Mouse (Mus musculus) heart, postnatal 14 days (tissue): ENCODE data around the gene Vmn1r206. TPM values are rescaled to one million over a fixed set of nuclear protein-coding genes. Genes with fewer than 3 reads are reported as not detected.
"Not testable (repeated sequence)": the region's sequence is repeated elsewhere in the genome, so short reads cannot be mapped to it uniquely, and the experiment has no call there.

ENCODE experiments used
- DNase-seq, 2 experiments: peaks; one replicate each; pipeline ENCODE4 v3.0.0; 2021 to 2022
- intact Hi-C: fragments of 180-260 bp; cut with DNase I; formaldehyde crosslinking; loops from one replicate; pipeline ENCODE4 v1.15.1; 2025
- long read RNA-seq, 2 experiments: library from polyadenylated mRNA; stranded (forward); transcript quantifications; one replicate each; pipeline ENCODE4 v2.0.0; 2021
- total RNA-seq, 2 experiments: library from RNA; stranded (reverse); gene quantifications; 2 replicates each; pipeline ENCODE4 v1.2.3; 2021

Gene Vmn1r206
- total RNA-seq = not detected
- long read RNA-seq, experiment 1 = 0 reads
- long read RNA-seq, experiment 2 = 0 reads

GRCm38 (mm10) chr13:22624151-22624550 is at the start of gene Vmn1r206:
Gene Vmn1r206 (minus strand): TSS chr13:22624251.
- intact Hi-C loops, DNase-seq: not testable (repeated sequence)

GRCm38 (mm10) chr13:22592900-22593299 is 31.2 kb downstream of the Vmn1r206 start, which contains the start of gene Vmn1r205:
Gene Vmn1r205 (minus strand): TSS chr13:22593000.
- DNase-seq = no peak
- intact Hi-C loops = no loop called here

GRCm38 (mm10) chr13:22583336-22583735 is 40.7 kb downstream of the Vmn1r206 start:
- intact Hi-C loops = not testable (repeated sequence)

GRCm38 (mm10) chr13:22574911-22575310 is 49.1 kb downstream of the Vmn1r206 start:
- DNase-seq, intact Hi-C loops: not testable (repeated sequence)

More at GRCm38 (mm10) chr13:22583336-22583735, 40.7 kb downstream of the Vmn1r206 start:
- not testable (repeated sequence) for DNase-seq

Other genes starting within 250 kb of the Vmn1r206 start
- not detected for gene Vmn1r199, start 244.4 kb downstream of the Vmn1r206 start, total RNA-seq
- gene Vmn1r200, start 233.9 kb downstream of the Vmn1r206 start, total RNA-seq = not detected
- gene Vmn1r201, start 152.3 kb downstream of the Vmn1r206 start, total RNA-seq = not detected
- gene Vmn1r202, start 118.9 kb downstream of the Vmn1r206 start, total RNA-seq = under 1 TPM in 1 of 2 experiments, not detected in 1; 0.05 TPM
- gene Vmn1r203, start 106.1 kb downstream of the Vmn1r206 start, total RNA-seq = not detected
- gene Vmn1r204, start 71.1 kb downstream of the Vmn1r206 start, total RNA-seq = not detected
- gene Vmn1r205, start 31.3 kb downstream of the Vmn1r206 start, total RNA-seq = not detected
- not detected for gene Vmn1r207-ps, start 105.4 kb upstream of the Vmn1r206 start, total RNA-seq
- not detected for gene Vmn1r208, start 153.1 kb upstream of the Vmn1r206 start, total RNA-seq
- gene Vmn1r209, start 185.4 kb upstream of the Vmn1r206 start, total RNA-seq = not detected
- not detected for gene Vmn1r210, start 207.1 kb upstream of the Vmn1r206 start, total RNA-seq
- gene Vmn1r211, start 233.3 kb upstream of the Vmn1r206 start, total RNA-seq = not detected